Mouse (Mus musculus) liver, embryonic 15.5 days (tissue): Measurements from ENCODE around the gene Dolk. TPM values are rescaled to one million over a fixed set of nuclear protein-coding genes. Genes with fewer than 3 reads are reported as not detected.

ENCODE experiments used
- ATAC-seq: fragments of 200-750 bp; cut with Nextera tagmentation; 2 replicates; pipeline ENCODE4 v1.8.0; 2017; ENCODE audit warnings: moderate number of reproducible peaks, mild to moderate bottlenecking, moderate library complexity; ENCODE audit not compliant: insufficient read depth
- H3K27ac ChIP-seq: fragments of 300-500 bp; sonication (generic); replicated peaks from 2 replicates; pipeline ENCODE4 v1.5.1; 2015; ENCODE audit warnings: mild to moderate bottlenecking, inconsistent platforms
- H3K27me3 ChIP-seq: fragments of 300-500 bp; sonication (generic); 2 replicates; pipeline ENCODE4 v1.6.1; 2015; ENCODE audit warnings: mild to moderate bottlenecking, inconsistent platforms
- H3K36me3 ChIP-seq: fragments of 300-500 bp; sonication (generic); replicated peaks from 2 replicates; pipeline ENCODE4 v1.6.1; 2015; ENCODE audit warnings: moderate library complexity, mild to moderate bottlenecking, inconsistent platforms
- H3K4me1 ChIP-seq: fragments of 300-500 bp; sonication (generic); replicated peaks from 2 replicates; pipeline ENCODE4 v1.6.1; 2015; ENCODE audit warnings: inconsistent platforms
- H3K4me2 ChIP-seq: fragments of 300-500 bp; sonication (generic); 2 replicates; pipeline ENCODE4 v1.6.1; 2015; ENCODE audit warnings: moderate library complexity, mild to moderate bottlenecking, inconsistent platforms
- H3K4me3 ChIP-seq: fragments of 300-500 bp; sonication (generic); replicated peaks from 2 replicates; pipeline ENCODE4 v1.5.1; 2015; ENCODE audit warnings: mild to moderate bottlenecking, inconsistent platforms
- H3K9ac ChIP-seq: fragments of 300-500 bp; sonication (generic); 2 replicates; pipeline ENCODE4 v1.6.1; 2015; ENCODE audit warnings: moderate library complexity, mild to moderate bottlenecking, inconsistent platforms
- H3K9me3 ChIP-seq: fragments of 300-500 bp; sonication (generic); replicated peaks from 2 replicates; pipeline ENCODE4 v1.6.1; 2016; ENCODE audit warnings: inconsistent platforms
- WGBS: fragments of 180-500 bp; shearing (Covaris S2); methylation state at CpG from one replicate; pipeline ENCODE4 v1.1.7; 2015; ENCODE audit warnings: mixed read lengths; ENCODE audit not compliant: insufficient replicate concordance; 5-methylcytosine and 5-hydroxymethylcytosine counted together
- polyA plus RNA-seq: library from polyadenylated mRNA; unstranded; fragments of >200 nt; fragmentation: Nextera tagmentation; extraction: Ambion mirVana; gene quantifications from 2 replicates; pipeline ENCODE4 v1.2.1, GENCODE M21; 2015

Dolk gene
- polyA plus RNA-seq, 1 experiment from 2014 or later, result 12.0 TPM

DNA sequence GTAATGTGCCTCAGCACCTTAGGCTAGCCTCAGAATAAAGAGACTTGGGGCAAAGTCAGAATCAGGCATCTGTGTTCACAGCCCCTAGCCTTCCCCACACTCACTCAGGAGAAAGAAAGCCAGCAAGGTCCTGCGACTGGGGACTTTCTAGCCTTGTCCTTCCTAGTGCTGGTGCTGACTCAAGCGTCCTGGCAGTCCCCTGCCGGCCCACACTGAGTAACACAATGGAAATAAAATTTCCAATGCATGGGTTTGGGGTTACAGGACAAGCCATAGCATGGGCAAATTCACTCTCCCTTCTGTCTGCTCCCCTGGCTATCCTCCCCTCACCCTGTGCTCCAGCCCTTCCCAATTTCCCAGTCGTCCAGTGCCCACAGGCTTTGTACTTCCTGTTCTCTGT lies 17.8 kb downstream of the Dolk start:
- Histone ChIP-seq H3K36me3 (peaks cover 17% of the 10 kb centered on the region), H3K9me3 (no peaks in the 10 kb centered on the region), H3K27me3 (no peaks in the 10 kb centered on the region), H3K4me3 (no peak overlapping the region), H3K27ac (peak overlapping the region; percentile 19; the same call in 1 of the 2 replicates), H3K4me1 (peaks cover 43% of the 10 kb centered on the region), H3K9ac (no peak overlapping the region), H3K4me2 (no peak overlapping the region; the same call in 1 of the 2 replicates)
- WGBS, result 44% methylated on average over 4 of the region's 4 CpGs
- no peak for ATAC-seq

GRCm38 (mm10) chr2:30267466-30267865 lies 18.7 kb downstream of the Dolk start:
- H3K27ac ChIP-seq, result no peak overlapping the region
- WGBS, result 78% methylated on average over 2 of the region's 2 CpGs
- H3K27me3 ChIP-seq, result no peaks in the 10 kb centered on the region
- no peaks in the 10 kb centered on the region for H3K9me3 ChIP-seq
- ATAC-seq, result no peak
- peak overlapping the region; percentile 44 for H3K4me2 ChIP-seq
- no peak overlapping the region; the same call in 1 of the 2 replicates for H3K4me3 ChIP-seq
- H3K9ac ChIP-seq, result no peak overlapping the region
- H3K36me3 ChIP-seq, result peaks cover 24% of the 10 kb centered on the region
- peaks cover 46% of the 10 kb centered on the region for H3K4me1 ChIP-seq

- Histone ChIP-seq H3K9ac (no peak overlapping the region; the same call in 1 of the 2 replicates), H3K27me3 (no peaks in the 10 kb centered on the region), H3K36me3 (peaks cover 34% of the 10 kb centered on the region), H3K9me3 (no peaks in the 10 kb centered on the region), H3K4me2 (peak overlapping the region; percentile 44), H3K27ac (peak overlapping the region; percentile 78), H3K4me3 (peak overlapping the region; percentile 31), H3K4me1 (peaks cover 46% of the 10 kb centered on the region)
- WGBS, result 35% methylated on average over 4 of the region's 4 CpGs
- peak; percentile 75 for ATAC-seq
Observed at GRCm38 (mm10) chr2:30266392-30266941, 19.7 kb downstream of the Dolk start.

GRCm38 (mm10) chr2:30265767-30266253 lies 20.3 kb downstream of the Dolk start, which contains the start of gene Phyhd1:
TSS of gene Phyhd1 (plus strand) at chr2:30266203.
- ATAC-seq, result no peak
- peak within 1 kb of the TSS; percentile 78 for H3K27ac ChIP-seq
- H3K36me3 ChIP-seq, result peaks cover 41% of the 10 kb centered on the region
- 61% methylated on average over 5 of the region's 5 CpGs for WGBS
- H3K4me1 ChIP-seq, result peaks cover 46% of the 10 kb centered on the region
- H3K4me2 ChIP-seq, result peak within 1 kb of the TSS; percentile 44
- peak within 1 kb of the TSS; percentile 42 for H3K9ac ChIP-seq
- no peaks in the 10 kb centered on the region for H3K27me3 ChIP-seq
- H3K4me3 ChIP-seq, result peak within 1 kb of the TSS; percentile 31
- H3K9me3 ChIP-seq, result no peaks in the 10 kb centered on the region

- Histone ChIP-seq H3K9me3 (no peaks in the 10 kb centered on the region), H3K27ac (peak overlapping the region; percentile 78), H3K4me3 (no peak overlapping the region), H3K4me2 (no peak overlapping the region), H3K9ac (no peak overlapping the region), H3K4me1 (peaks cover 43% of the 10 kb centered on the region), H3K36me3 (peaks cover 49% of the 10 kb centered on the region), H3K27me3 (no peaks in the 10 kb centered on the region)
- 75% methylated on average over 7 of the region's 7 CpGs for WGBS
- no peak for ATAC-seq
Observed at GRCm38 (mm10) chr2:30264671-30265519, 21.2 kb downstream of the Dolk start.

GRCm38 (mm10) chr2:30263811-30264210 lies 22.3 kb downstream of the Dolk start:
- Histone ChIP-seq H3K4me2 (no peak overlapping the region), H3K4me1 (peaks cover 46% of the 10 kb centered on the region), H3K27ac (no peak overlapping the region), H3K9ac (no peak overlapping the region), H3K36me3 (peaks cover 59% of the 10 kb centered on the region), H3K4me3 (no peak overlapping the region), H3K27me3 (no peaks in the 10 kb centered on the region), H3K9me3 (no peaks in the 10 kb centered on the region)
- WGBS, result 76% methylated on average over 6 of the region's 6 CpGs
- no peak for ATAC-seq

DNA sequence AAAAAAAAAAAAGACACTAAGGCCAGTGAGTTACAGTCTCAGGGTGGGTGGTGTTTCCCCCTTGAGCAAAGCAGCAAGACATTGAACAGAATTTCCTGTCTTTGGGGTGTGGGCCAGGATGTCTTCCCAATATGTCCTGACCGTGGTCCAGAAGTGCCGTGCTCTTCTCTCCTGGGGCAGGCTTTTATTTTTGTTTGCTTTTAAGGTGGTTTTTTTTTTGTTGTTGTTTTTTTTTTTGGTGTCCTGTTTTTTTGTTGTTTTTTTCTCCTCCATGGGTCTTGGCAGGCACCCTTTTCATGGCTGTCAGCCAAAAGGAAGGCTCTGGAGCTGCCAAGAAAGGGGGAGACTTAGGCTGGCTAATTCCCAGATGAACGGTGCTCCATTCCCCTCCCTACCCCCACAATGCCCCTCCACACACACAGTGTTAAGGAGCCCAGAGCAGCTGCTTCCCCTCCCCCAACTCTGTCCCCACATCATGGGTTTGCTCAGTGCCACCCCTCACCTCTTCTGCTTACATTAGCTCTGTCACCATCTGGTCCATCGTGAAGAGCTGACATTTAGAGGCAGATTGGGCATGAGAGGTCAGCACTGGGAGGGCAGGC lies 23.2 kb downstream of the Dolk start:
- H3K27me3 ChIP-seq, result no peaks in the 10 kb centered on the region
- H3K4me3 ChIP-seq, result no peak overlapping the region
- no peak for ATAC-seq
- H3K27ac ChIP-seq, result no peak overlapping the region
- WGBS, result 82% methylated on average over 4 of the region's 4 CpGs
- H3K4me2 ChIP-seq, result no peak overlapping the region
- no peak overlapping the region for H3K9ac ChIP-seq
- H3K36me3 ChIP-seq, result peaks cover 68% of the 10 kb centered on the region
- peaks cover 51% of the 10 kb centered on the region for H3K4me1 ChIP-seq
- H3K9me3 ChIP-seq, result no peaks in the 10 kb centered on the region

DNA sequence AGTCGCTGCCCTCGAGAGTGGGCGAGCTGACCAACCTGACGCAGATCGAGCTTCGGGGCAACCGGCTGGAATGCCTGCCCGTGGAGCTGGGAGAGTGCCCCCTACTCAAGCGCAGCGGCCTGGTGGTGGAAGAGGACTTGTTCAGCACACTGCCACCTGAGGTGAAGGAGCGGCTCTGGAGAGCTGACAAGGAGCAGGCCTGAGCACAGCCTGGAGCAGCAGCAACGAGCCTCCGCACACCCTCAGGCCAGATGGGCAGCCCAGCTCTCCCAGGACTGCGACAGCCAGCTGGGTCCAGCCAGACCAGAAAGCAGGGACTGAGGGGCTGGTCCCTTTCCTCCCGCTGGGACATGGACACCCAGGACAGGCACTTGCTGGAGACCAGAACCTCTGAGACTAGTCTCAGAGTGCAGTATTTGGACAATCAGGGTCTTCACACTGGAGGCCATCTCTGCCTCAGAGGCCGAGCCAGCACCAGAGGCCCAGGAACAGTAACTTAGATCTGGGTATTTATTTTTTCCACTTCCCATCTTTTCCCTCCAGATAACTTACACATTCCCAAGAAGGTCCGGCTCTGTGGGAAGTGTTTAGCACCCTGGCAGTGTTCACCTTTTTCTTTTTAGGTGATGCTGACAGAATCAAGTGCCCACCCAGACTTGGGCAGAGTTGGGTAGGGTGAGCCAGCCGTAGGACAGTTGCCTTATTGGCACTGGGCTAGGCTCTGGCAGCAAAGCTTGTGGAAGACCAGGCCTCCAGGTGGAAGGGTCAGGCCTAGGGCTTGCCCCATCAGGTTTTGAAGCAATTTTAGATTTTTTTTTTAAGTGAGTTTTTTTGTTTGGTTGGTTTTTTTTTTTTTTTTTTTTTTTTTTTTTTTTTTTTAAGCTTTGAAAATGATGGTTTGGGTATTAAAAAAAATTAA lies 24.0 kb downstream of the Dolk start:
- H3K9ac ChIP-seq, result no peak overlapping the region
- 88% methylated on average over 18 of the region's 18 CpGs for WGBS
- no peaks in the 10 kb centered on the region for H3K27me3 ChIP-seq
- H3K27ac ChIP-seq, result no peak overlapping the region
- H3K4me1 ChIP-seq, result peaks cover 49% of the 10 kb centered on the region
- no peak overlapping the region for H3K4me2 ChIP-seq
- ATAC-seq, result no peak
- peaks cover 76% of the 10 kb centered on the region for H3K36me3 ChIP-seq
- no peaks in the 10 kb centered on the region for H3K9me3 ChIP-seq
- H3K4me3 ChIP-seq, result no peak overlapping the region

- H3K36me3 ChIP-seq, result peaks cover 86% of the 10 kb centered on the region
- H3K9me3 ChIP-seq, result no peaks in the 10 kb centered on the region
- no peak overlapping the region for H3K27ac ChIP-seq
- WGBS, result 75% methylated on average over 4 of the region's 4 CpGs
- no peaks in the 10 kb centered on the region for H3K27me3 ChIP-seq
- no peak overlapping the region for H3K9ac ChIP-seq
- H3K4me3 ChIP-seq, result no peak overlapping the region
- H3K4me2 ChIP-seq, result no peak overlapping the region
- H3K4me1 ChIP-seq, result peaks cover 40% of the 10 kb centered on the region
- no peak for ATAC-seq
Observed at GRCm38 (mm10) chr2:30261064-30261736, 24.9 kb downstream of the Dolk start.
